Mouse (Mus musculus): Measurements from ENCODE around the gene Il1r1. TPM values are rescaled to one million over a fixed set of nuclear protein-coding genes. Genes with fewer than 3 reads are reported as not detected.

Gene Il1r1
- polyA plus RNA-seq, 1 experiment from 2014 or later: 0.77 TPM

GRCm38 (mm10) chr1:40325711-40326327, 100.9 kb downstream of the Il1r1 start:
- no peaks in the 10 kb centered on the region for H3K9me3 ChIP-seq (replicated peaks)
- no peak overlapping the region for H3K27ac ChIP-seq (replicated peaks)
- 3% methylated on average over 29 of the region's 29 CpGs for WGBS
- peak overlapping the region; percentile 70 for H3K4me2 ChIP-seq
- no peaks in the 10 kb centered on the region for H3K36me3 ChIP-seq
- H3K4me3 ChIP-seq (replicated peaks): peak overlapping the region; percentile 35
- H3K27me3 ChIP-seq (replicated peaks): peaks cover 32% of the 10 kb centered on the region
- ATAC-seq (ENCODE audit: low FRiP score): no peak; the same call in 1 of the 2 replicates
- H3K9ac ChIP-seq (replicated peaks): peak overlapping the region; percentile 14
- peaks cover 14% of the 10 kb centered on the region for H3K4me1 ChIP-seq

GRCm38 (mm10) chr1:40327604-40328003, 102.7 kb downstream of the Il1r1 start:
- Histone ChIP-seq H3K4me1 (peaks cover 14% of the 10 kb centered on the region), H3K4me2 (no peak overlapping the region), H3K27me3 (replicated peaks) (peaks cover 32% of the 10 kb centered on the region), H3K9me3 (replicated peaks) (no peaks in the 10 kb centered on the region), H3K27ac (replicated peaks) (no peak overlapping the region), H3K36me3 (no peaks in the 10 kb centered on the region), H3K9ac (replicated peaks) (no peak overlapping the region), H3K4me3 (replicated peaks) (no peak overlapping the region)
- no peak for ATAC-seq (ENCODE audit: low FRiP score)
- WGBS: 89% methylated on average over 3 of the region's 3 CpGs

- peaks cover 24% of the 10 kb centered on the region for H3K27me3 ChIP-seq (replicated peaks)
- H3K9me3 ChIP-seq (replicated peaks): no peaks in the 10 kb centered on the region
- 67% methylated on average over 1 of the region's 1 CpGs for WGBS
- H3K36me3 ChIP-seq: no peaks in the 10 kb centered on the region
- H3K9ac ChIP-seq (replicated peaks): no peak overlapping the region
- no peak overlapping the region for H3K27ac ChIP-seq (replicated peaks)
- peaks cover 14% of the 10 kb centered on the region for H3K4me1 ChIP-seq
- ATAC-seq (ENCODE audit: low FRiP score): no peak
- H3K4me3 ChIP-seq (replicated peaks): no peak overlapping the region
- H3K4me2 ChIP-seq: no peak overlapping the region
Measured at GRCm38 (mm10) chr1:40329526-40329925, 104.6 kb downstream of the Il1r1 start.

- Histone ChIP-seq H3K9me3 (replicated peaks) (no peaks in the 10 kb centered on the region), H3K9ac (replicated peaks) (no peak overlapping the region), H3K27me3 (replicated peaks) (peaks cover 18% of the 10 kb centered on the region), H3K4me3 (replicated peaks) (no peak overlapping the region), H3K4me1 (peaks cover 11% of the 10 kb centered on the region), H3K4me2 (no peak overlapping the region), H3K27ac (replicated peaks) (no peak overlapping the region), H3K36me3 (no peaks in the 10 kb centered on the region)
- 93% methylated on average over 8 of the region's 8 CpGs for WGBS
- no peak for ATAC-seq (ENCODE audit: low FRiP score)
Measured at GRCm38 (mm10) chr1:40330181-40330580, 105.3 kb downstream of the Il1r1 start.

- Histone ChIP-seq H3K27ac (replicated peaks) (no peak overlapping the region), H3K4me2 (no peak overlapping the region), H3K4me3 (replicated peaks) (no peak overlapping the region), H3K9ac (replicated peaks) (no peak overlapping the region), H3K36me3 (no peaks in the 10 kb centered on the region), H3K27me3 (replicated peaks) (no peaks in the 10 kb centered on the region), H3K4me1 (no peaks in the 10 kb centered on the region), H3K9me3 (replicated peaks) (no peaks in the 10 kb centered on the region)
- ATAC-seq (ENCODE audit: low FRiP score): no peak
- 89% methylated on average over 1 of the region's 1 CpGs for WGBS
Measured at GRCm38 (mm10) chr1:40339346-40339745, 114.5 kb downstream of the Il1r1 start.

- H3K27me3 ChIP-seq (replicated peaks): no peaks in the 10 kb centered on the region
- H3K9me3 ChIP-seq (replicated peaks): no peaks in the 10 kb centered on the region
- H3K36me3 ChIP-seq: no peaks in the 10 kb centered on the region
- no peak overlapping the region for H3K4me3 ChIP-seq (replicated peaks)
- ATAC-seq (ENCODE audit: low FRiP score): no peak
- no peak overlapping the region for H3K9ac ChIP-seq (replicated peaks)
- H3K4me1 ChIP-seq: no peaks in the 10 kb centered on the region
- H3K27ac ChIP-seq (replicated peaks): no peak overlapping the region
- WGBS: 82% methylated on average over 4 of the region's 4 CpGs
- no peak overlapping the region for H3K4me2 ChIP-seq
Measured at GRCm38 (mm10) chr1:40340102-40340501, 115.2 kb downstream of the Il1r1 start.

- Histone ChIP-seq H3K4me3 (replicated peaks) (no peak overlapping the region), H3K9me3 (replicated peaks) (no peaks in the 10 kb centered on the region), H3K4me1 (no peaks in the 10 kb centered on the region), H3K4me2 (no peak overlapping the region), H3K27ac (replicated peaks) (no peak overlapping the region), H3K36me3 (no peaks in the 10 kb centered on the region), H3K27me3 (replicated peaks) (no peaks in the 10 kb centered on the region), H3K9ac (replicated peaks) (no peak overlapping the region)
- WGBS: 85% methylated on average over 4 of the region's 4 CpGs
- no peak for ATAC-seq (ENCODE audit: low FRiP score)
Measured at GRCm38 (mm10) chr1:40352158-40352903, 127.5 kb downstream of the Il1r1 start.

GRCm38 (mm10) chr1:40352904-40353286, 128.0 kb downstream of the Il1r1 start:
- 60% methylated on average over 2 of the region's 2 CpGs for WGBS
- no peaks in the 10 kb centered on the region for H3K9me3 ChIP-seq (replicated peaks)
- no peaks in the 10 kb centered on the region for H3K4me1 ChIP-seq
- no peaks in the 10 kb centered on the region for H3K36me3 ChIP-seq
- no peak overlapping the region for H3K9ac ChIP-seq (replicated peaks)
- no peaks in the 10 kb centered on the region for H3K27me3 ChIP-seq (replicated peaks)
- no peak for ATAC-seq (ENCODE audit: low FRiP score)
- H3K27ac ChIP-seq (replicated peaks): no peak overlapping the region
- H3K4me3 ChIP-seq (replicated peaks): no peak overlapping the region
- H3K4me2 ChIP-seq: no peak overlapping the region

- WGBS: 91% methylated on average over 3 of the region's 3 CpGs
- no peaks in the 10 kb centered on the region for H3K27me3 ChIP-seq (replicated peaks)
- no peaks in the 10 kb centered on the region for H3K9me3 ChIP-seq (replicated peaks)
- H3K4me3 ChIP-seq (replicated peaks): no peak overlapping the region
- no peak overlapping the region for H3K9ac ChIP-seq (replicated peaks)
- no peaks in the 10 kb centered on the region for H3K4me1 ChIP-seq
- no peak overlapping the region for H3K27ac ChIP-seq (replicated peaks)
- no peak for ATAC-seq (ENCODE audit: low FRiP score)
- H3K4me2 ChIP-seq: no peak overlapping the region
- no peaks in the 10 kb centered on the region for H3K36me3 ChIP-seq
Measured at GRCm38 (mm10) chr1:40354665-40355064, 129.8 kb downstream of the Il1r1 start.

- Histone ChIP-seq H3K9ac (replicated peaks) (no peak overlapping the region), H3K4me3 (replicated peaks) (no peak overlapping the region), H3K4me2 (no peak overlapping the region), H3K9me3 (replicated peaks) (no peaks in the 10 kb centered on the region), H3K27me3 (replicated peaks) (no peaks in the 10 kb centered on the region), H3K36me3 (no peaks in the 10 kb centered on the region), H3K4me1 (no peaks in the 10 kb centered on the region), H3K27ac (replicated peaks) (no peak overlapping the region)
- no peak for ATAC-seq (ENCODE audit: low FRiP score)
- WGBS: 88% methylated on average over 4 of the region's 4 CpGs
Measured at GRCm38 (mm10) chr1:40355431-40355843, 130.6 kb downstream of the Il1r1 start.

GRCm38 (mm10) chr1:40355904-40356521, 131.1 kb downstream of the Il1r1 start:
- no peak overlapping the region for H3K4me2 ChIP-seq
- no peak overlapping the region for H3K9ac ChIP-seq (replicated peaks)
- H3K9me3 ChIP-seq (replicated peaks): no peaks in the 10 kb centered on the region
- no peaks in the 10 kb centered on the region for H3K4me1 ChIP-seq
- H3K27ac ChIP-seq (replicated peaks): no peak overlapping the region
- no peaks in the 10 kb centered on the region for H3K36me3 ChIP-seq
- H3K4me3 ChIP-seq (replicated peaks): no peak overlapping the region
- H3K27me3 ChIP-seq (replicated peaks): no peaks in the 10 kb centered on the region
- no peak for ATAC-seq (ENCODE audit: low FRiP score)
- WGBS: 80% methylated on average over 10 of the region's 10 CpGs

GRCm38 (mm10) chr1:40357921-40358320, 133.0 kb downstream of the Il1r1 start:
- no peak for ATAC-seq (ENCODE audit: low FRiP score)
- WGBS: 53% methylated on average over 2 of the region's 2 CpGs
- H3K36me3 ChIP-seq: no peaks in the 10 kb centered on the region
- H3K27me3 ChIP-seq (replicated peaks): no peaks in the 10 kb centered on the region
- H3K9me3 ChIP-seq (replicated peaks): no peaks in the 10 kb centered on the region
- H3K4me2 ChIP-seq: no peak overlapping the region
- no peak overlapping the region for H3K4me3 ChIP-seq (replicated peaks)
- 0 out of 2 replicates have a peak, but pooled peaks cover 8% of the 10 kb centered on the region for H3K4me1 ChIP-seq
- no peak overlapping the region for H3K27ac ChIP-seq (replicated peaks)
- H3K9ac ChIP-seq (replicated peaks): no peak overlapping the region
